Mouse (Mus musculus) forebrain, embryonic 11.5 days (tissue): Measurements from ENCODE around the gene Ergic1. TPM values are rescaled to one million over a fixed set of nuclear protein-coding genes. Genes with fewer than 3 reads are reported as not detected.

Source experiments
- ATAC-seq: fragments of 200-750 bp; cut with Nextera tagmentation; replicated peaks from 2 replicates; pipeline ENCODE4 v1.8.0; 2017; ENCODE audit warnings: moderate TSS enrichment; ENCODE audit not compliant: low FRiP score
- DNase-seq: peaks from one replicate; pipeline ENCODE4 v3.0.0-alpha.2; 2017; ENCODE audit warnings: low spot score
- H3K27ac ChIP-seq: fragments of 300-500 bp; sonication (generic); 2 replicates; pipeline ENCODE4 v1.5.1; 2014; ENCODE audit warnings: low read depth, low read length
- H3K27me3 ChIP-seq: fragments of 300-500 bp; sonication (generic); 2 replicates; pipeline ENCODE4 v1.6.1; 2014; ENCODE audit warnings: mild to moderate bottlenecking, low read length, mixed read lengths; ENCODE audit not compliant: control insufficient read depth, insufficient read depth
- H3K36me3 ChIP-seq: fragments of 300-500 bp; sonication (generic); 2 replicates; pipeline ENCODE4 v1.6.1; 2014; ENCODE audit warnings: mild to moderate bottlenecking, low read length, moderate library complexity, mixed read lengths; ENCODE audit not compliant: control insufficient read depth, insufficient read depth
- H3K4me1 ChIP-seq: fragments of 300-500 bp; sonication (generic); replicated peaks from 2 replicates; pipeline ENCODE4 v1.6.1; 2014; ENCODE audit warnings: low read length, mixed read lengths; ENCODE audit not compliant: control insufficient read depth, insufficient read depth
- H3K4me2 ChIP-seq: fragments of 300-500 bp; sonication (generic); 2 replicates; pipeline ENCODE4 v1.6.1; 2014; ENCODE audit warnings: low read depth, mild to moderate bottlenecking, low read length, moderate library complexity, mixed read lengths; ENCODE audit not compliant: severe bottlenecking
- H3K4me3 ChIP-seq: fragments of 300-500 bp; sonication (generic); 2 replicates; pipeline ENCODE4 v1.5.1; 2014; ENCODE audit warnings: low read depth, low read length
- H3K9ac ChIP-seq: fragments of 300-500 bp; sonication (generic); 2 replicates; pipeline ENCODE4 v1.6.1; 2014; ENCODE audit warnings: low read length
- H3K9me3 ChIP-seq: fragments of 300-500 bp; sonication (generic); 2 replicates; pipeline ENCODE4 v1.6.1; 2016; ENCODE audit warnings: low read length, mixed read lengths; ENCODE audit not compliant: control insufficient read depth
- WGBS: fragments of 180-500 bp; shearing (Covaris S2); extraction: QIAGEN DNeasy Blood & Tissue Kit; methylation state at CpG from one replicate; pipeline ENCODE4 v1.1.7; 2014; 5-methylcytosine and 5-hydroxymethylcytosine counted together
- polyA plus RNA-seq: library from polyadenylated mRNA; unstranded; fragments of >200 nt; fragmentation: Nextera tagmentation; extraction: Ambion mirVana; gene quantifications from 2 replicates; pipeline ENCODE4 v1.2.1, GENCODE M21; 2014

Gene Ergic1
- polyA plus RNA-seq, 1 experiment from 2014 or later, result 139 TPM

- Histone ChIP-seq H3K4me1 (no peaks in the 10 kb centered on the region), H3K27me3 (no peaks in the 10 kb centered on the region), H3K9me3 (no peaks in the 10 kb centered on the region), H3K9ac (no peak overlapping the region), H3K4me2 (no peak overlapping the region), H3K27ac (no peak overlapping the region), H3K4me3 (no peak overlapping the region), H3K36me3 (peaks cover 3% of the 10 kb centered on the region; the same call in 1 of the 2 replicates)
- no peak for DNase-seq
- ATAC-seq, result no peak
- WGBS, result 88% methylated on average over 9 of the region's 9 CpGs
These were observed 53.6 kb downstream of the Ergic1 start for GRCm38 (mm10) chr17:26614708-26615486.

GRCm38 (mm10) chr17:26616696-26617095 is 55.4 kb downstream of the Ergic1 start:
- no peak for DNase-seq
- Histone ChIP-seq H3K27me3 (no peaks in the 10 kb centered on the region), H3K36me3 (peaks cover 3% of the 10 kb centered on the region; the same call in 1 of the 2 replicates), H3K4me1 (no peaks in the 10 kb centered on the region), H3K4me2 (no peak overlapping the region), H3K9ac (no peak overlapping the region), H3K27ac (no peak overlapping the region), H3K4me3 (no peak overlapping the region), H3K9me3 (no peaks in the 10 kb centered on the region)
- WGBS, result 87% methylated on average over 2 of the region's 2 CpGs
- no peak for ATAC-seq

GRCm38 (mm10) chr17:26618498-26618897 is 57.2 kb downstream of the Ergic1 start:
- ATAC-seq (no peak), DNase-seq (no peak)
- Histone ChIP-seq H3K4me3 (no peak overlapping the region), H3K4me1 (no peaks in the 10 kb centered on the region), H3K9ac (no peak overlapping the region), H3K27ac (no peak overlapping the region), H3K4me2 (no peak overlapping the region), H3K36me3 (peaks cover 3% of the 10 kb centered on the region; the same call in 1 of the 2 replicates), H3K9me3 (no peaks in the 10 kb centered on the region), H3K27me3 (no peaks in the 10 kb centered on the region)
- 85% methylated on average over 5 of the region's 5 CpGs for WGBS

- ATAC-seq, result no peak
- H3K4me3 ChIP-seq, result no peak overlapping the region
- no peak overlapping the region for H3K9ac ChIP-seq
- no peaks in the 10 kb centered on the region for H3K9me3 ChIP-seq
- DNase-seq, result no peak
- WGBS, result 94% methylated on average over 6 of the region's 6 CpGs
- no peaks in the 10 kb centered on the region for H3K4me1 ChIP-seq
- no peak overlapping the region for H3K27ac ChIP-seq
- no peak overlapping the region for H3K4me2 ChIP-seq
- H3K36me3 ChIP-seq, result no peaks in the 10 kb centered on the region; the same call in 1 of the 2 replicates
- no peaks in the 10 kb centered on the region for H3K27me3 ChIP-seq
These were observed 58.3 kb downstream of the Ergic1 start for GRCm38 (mm10) chr17:26619577-26619976.

- no peak overlapping the region for H3K9ac ChIP-seq
- H3K4me3 ChIP-seq, result no peak overlapping the region
- DNase-seq (no peak), ATAC-seq (no peak)
- H3K9me3 ChIP-seq, result no peaks in the 10 kb centered on the region
- H3K36me3 ChIP-seq, result no peaks in the 10 kb centered on the region; the same call in 1 of the 2 replicates
- no peak overlapping the region for H3K4me2 ChIP-seq
- WGBS, result 94% methylated on average over 6 of the region's 6 CpGs
- no peaks in the 10 kb centered on the region for H3K4me1 ChIP-seq
- no peaks in the 10 kb centered on the region for H3K27me3 ChIP-seq
- H3K27ac ChIP-seq, result no peak overlapping the region
These were observed 59.0 kb downstream of the Ergic1 start for GRCm38 (mm10) chr17:26620292-26620691.

- WGBS, result 93% methylated on average over 17 of the region's 17 CpGs
- Histone ChIP-seq H3K4me1 (no peaks in the 10 kb centered on the region), H3K36me3 (no peaks in the 10 kb centered on the region; the same call in 1 of the 2 replicates), H3K27me3 (no peaks in the 10 kb centered on the region), H3K9ac (no peak overlapping the region), H3K27ac (no peak overlapping the region), H3K4me2 (no peak overlapping the region), H3K4me3 (no peak overlapping the region), H3K9me3 (no peaks in the 10 kb centered on the region)
- DNase-seq, result no peak
- ATAC-seq, result no peak
These were observed 59.8 kb downstream of the Ergic1 start for GRCm38 (mm10) chr17:26620786-26621766.

- Histone ChIP-seq H3K4me1 (no peaks in the 10 kb centered on the region), H3K27me3 (no peaks in the 10 kb centered on the region), H3K9ac (no peak overlapping the region), H3K4me3 (no peak overlapping the region), H3K36me3 (no peaks in the 10 kb centered on the region; the same call in 1 of the 2 replicates), H3K4me2 (no peak overlapping the region), H3K27ac (no peak overlapping the region), H3K9me3 (no peaks in the 10 kb centered on the region)
- DNase-seq (no peak), ATAC-seq (no peak)
- 91% methylated on average over 5 of the region's 5 CpGs for WGBS
These were observed 60.6 kb downstream of the Ergic1 start for GRCm38 (mm10) chr17:26621912-26622311.

- ATAC-seq, result no peak
- WGBS, result 91% methylated on average over 6 of the region's 6 CpGs
These were observed 62.7 kb downstream of the Ergic1 start for GRCm38 (mm10) chr17:26623991-26624390.

More at GRCm38 (mm10) chr17:26623991-26624390, 62.7 kb downstream of the Ergic1 start:
- H3K4me3 ChIP-seq, result no peak overlapping the region
- H3K36me3 ChIP-seq, result peaks cover 4% of the 10 kb centered on the region; the same call in 1 of the 2 replicates
- no peak overlapping the region for H3K9ac ChIP-seq
- DNase-seq, result no peak
- no peaks in the 10 kb centered on the region for H3K27me3 ChIP-seq
- no peak overlapping the region for H3K4me2 ChIP-seq
- no peak overlapping the region for H3K27ac ChIP-seq
- no peaks in the 10 kb centered on the region for H3K4me1 ChIP-seq
- H3K9me3 ChIP-seq, result no peaks in the 10 kb centered on the region
